Mouse (Mus musculus): ENCODE measurements at regions not wholly inside any gene's neighbourhood (a gene's known extent, or its start where the extent isn't known, plus 50 kb on each side); places are given as distances from the start of the nearest gene placed in this dataset.

DNA sequence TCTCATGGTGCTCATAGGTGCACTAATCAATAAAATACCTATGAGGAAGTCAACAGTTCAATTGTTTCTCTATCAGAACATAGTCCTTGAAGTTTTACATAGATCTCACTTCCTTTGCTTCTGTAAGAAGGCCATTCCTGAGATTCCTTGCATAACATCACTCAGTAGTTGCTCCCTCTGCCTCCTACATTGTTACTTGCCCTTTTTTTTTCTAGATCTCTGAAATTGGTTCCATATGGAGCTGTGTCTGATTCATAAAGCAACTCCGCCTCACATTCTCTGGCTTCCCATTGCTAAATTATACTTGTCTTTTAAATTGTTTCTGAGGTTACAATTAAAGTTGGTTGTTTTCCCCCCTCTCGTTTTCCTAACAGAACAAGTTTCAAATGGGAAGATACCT is 1000.7 kb downstream of the Ttll7 start:
- Histone ChIP-seq H3K36me3 (ENCODE audit: insufficient read depth, low read length) (no peaks in the 10 kb centered on the region), H3K4me1 (replicated peaks; ENCODE audit: insufficient read depth, low read length) (no peaks in the 10 kb centered on the region), H3K27ac (no peak overlapping the region), H3K4me2 (ENCODE audit: low read length) (no peak overlapping the region), H3K9me3 (replicated peaks; ENCODE audit: low read length) (no peaks in the 10 kb centered on the region), H3K9ac (ENCODE audit: low read depth, low read length) (no peak overlapping the region), H3K4me3 (replicated peaks; ENCODE audit: low read depth, low read length) (no peak overlapping the region), H3K27me3 (ENCODE audit: insufficient read depth, low read length) (no peaks in the 10 kb centered on the region)
- DNase-seq (ENCODE audit: low spot score) (peak; percentile 16), ATAC-seq (replicated peaks; ENCODE audit: low FRiP score, low read depth) (no peak)
- 88% methylated on average over 2 of the region's 2 CpGs for WGBS
- TF ChIP-seq CTCF (IDR thresholded peaks at IDR 0.05; ENCODE audit: low read depth): no peak

- no peak for TF ChIP-seq CTCF (IDR thresholded peaks at IDR 0.05; ENCODE audit: low read depth)
- DNase-seq (ENCODE audit: low spot score): no peak
- Histone ChIP-seq H3K27me3 (ENCODE audit: insufficient read depth, low read length) (no peaks in the 10 kb centered on the region), H3K27ac (no peak overlapping the region), H3K4me3 (replicated peaks; ENCODE audit: low read depth, low read length) (no peak overlapping the region), H3K9me3 (replicated peaks; ENCODE audit: low read length) (no peaks in the 10 kb centered on the region), H3K4me2 (ENCODE audit: low read length) (no peak overlapping the region), H3K36me3 (ENCODE audit: insufficient read depth, low read length) (no peaks in the 10 kb centered on the region), H3K4me1 (replicated peaks; ENCODE audit: insufficient read depth, low read length) (no peaks in the 10 kb centered on the region), H3K9ac (ENCODE audit: low read depth, low read length) (no peak overlapping the region)
- 73% methylated on average over 3 of the region's 3 CpGs for WGBS
- ATAC-seq (replicated peaks; ENCODE audit: low FRiP score, low read depth): no peak
These were observed 989.2 kb downstream of the Ttll7 start for GRCm38 (mm10) chr3:147841357-147841756.

DNA sequence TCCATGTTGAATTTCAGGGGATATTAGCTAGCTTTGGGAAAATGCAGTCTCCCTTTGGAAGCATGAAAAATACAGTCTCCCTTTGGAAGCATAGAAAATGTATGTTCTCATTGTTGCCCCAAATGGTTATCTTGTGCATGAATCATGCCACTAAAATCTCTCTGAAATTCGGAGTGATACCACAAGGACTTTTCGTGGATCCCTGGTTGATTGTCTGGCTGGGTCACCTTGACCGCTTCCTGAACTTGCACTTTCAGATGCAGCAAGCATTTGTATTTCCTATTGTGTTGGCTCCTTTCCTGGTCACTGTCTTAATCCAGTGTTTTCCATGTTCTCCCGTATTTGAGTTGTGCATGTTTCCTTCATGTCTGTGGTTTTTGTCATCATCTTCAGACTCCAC is 986.6 kb downstream of the Ttll7 start:
- no peak for DNase-seq (ENCODE audit: low spot score)
- TF ChIP-seq CTCF (IDR thresholded peaks at IDR 0.05; ENCODE audit: low read depth): no peak
- no peaks in the 10 kb centered on the region for H3K4me1 ChIP-seq (replicated peaks; ENCODE audit: insufficient read depth, low read length)
- H3K9me3 ChIP-seq (replicated peaks; ENCODE audit: low read length): no peaks in the 10 kb centered on the region
- whole genome bisulfite sequencing: 68% methylated on average over 4 of the region's 4 CpGs
- H3K36me3 ChIP-seq (ENCODE audit: insufficient read depth, low read length): no peaks in the 10 kb centered on the region
- no peaks in the 10 kb centered on the region for H3K27me3 ChIP-seq (ENCODE audit: insufficient read depth, low read length)
- ATAC-seq (replicated peaks; ENCODE audit: low FRiP score, low read depth): no peak
- H3K4me3 ChIP-seq (replicated peaks; ENCODE audit: low read depth, low read length): no peak overlapping the region
- no peak overlapping the region for H3K9ac ChIP-seq (ENCODE audit: low read depth, low read length)
- no peak overlapping the region for H3K27ac ChIP-seq
- H3K4me2 ChIP-seq (ENCODE audit: low read length): no peak overlapping the region

DNA sequence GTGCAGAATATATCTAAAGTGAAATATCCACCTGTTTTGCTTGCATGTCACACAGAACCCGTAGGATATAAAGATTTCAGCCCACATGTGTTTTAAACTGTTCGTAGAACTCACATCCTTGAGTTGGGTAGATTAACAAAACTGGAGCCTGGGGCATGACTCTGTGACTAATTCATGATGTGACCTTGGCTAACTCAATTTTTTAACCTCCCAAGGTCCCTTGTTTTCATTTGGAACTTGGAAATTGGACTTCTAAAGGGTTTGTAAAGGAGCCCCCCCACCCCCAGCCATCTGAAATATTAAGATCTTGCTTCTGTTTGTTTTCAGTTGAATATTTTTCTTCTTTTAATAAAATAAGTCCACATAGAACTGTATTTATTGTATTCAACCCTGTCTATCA is 983.5 kb downstream of the Ttll7 start:
- Histone ChIP-seq H3K4me2 (ENCODE audit: low read length) (no peak overlapping the region), H3K4me1 (replicated peaks; ENCODE audit: insufficient read depth, low read length) (no peaks in the 10 kb centered on the region), H3K36me3 (ENCODE audit: insufficient read depth, low read length) (no peaks in the 10 kb centered on the region), H3K27me3 (ENCODE audit: insufficient read depth, low read length) (no peaks in the 10 kb centered on the region), H3K4me3 (replicated peaks; ENCODE audit: low read depth, low read length) (no peak overlapping the region), H3K9me3 (replicated peaks; ENCODE audit: low read length) (no peaks in the 10 kb centered on the region), H3K27ac (no peak overlapping the region), H3K9ac (ENCODE audit: low read depth, low read length) (no peak overlapping the region)
- DNase-seq (ENCODE audit: low spot score) (no peak), ATAC-seq (replicated peaks; ENCODE audit: low FRiP score, low read depth) (no peak)
- 75% methylated on average over 2 of the region's 2 CpGs for WGBS
- TF ChIP-seq CTCF (IDR thresholded peaks at IDR 0.05; ENCODE audit: low read depth): no peak

- Histone ChIP-seq H3K36me3 (ENCODE audit: insufficient read depth, low read length) (no peaks in the 10 kb centered on the region), H3K4me1 (replicated peaks; ENCODE audit: insufficient read depth, low read length) (no peaks in the 10 kb centered on the region), H3K4me3 (replicated peaks; ENCODE audit: low read depth, low read length) (no peak overlapping the region), H3K9ac (ENCODE audit: low read depth, low read length) (no peak overlapping the region), H3K27ac (no peak overlapping the region), H3K9me3 (replicated peaks; ENCODE audit: low read length) (no peaks in the 10 kb centered on the region), H3K27me3 (ENCODE audit: insufficient read depth, low read length) (no peaks in the 10 kb centered on the region), H3K4me2 (ENCODE audit: low read length) (no peak overlapping the region)
- ATAC-seq (replicated peaks; ENCODE audit: low FRiP score, low read depth): no peak
- 71% methylated on average over 1 of the region's 1 CpGs for WGBS
- DNase-seq (ENCODE audit: low spot score): no peak
- no peak for TF ChIP-seq CTCF (IDR thresholded peaks at IDR 0.05; ENCODE audit: low read depth)
These were observed 973.2 kb downstream of the Ttll7 start for GRCm38 (mm10) chr3:147825337-147825736.

GRCm38 (mm10) chr3:147824451-147824850 is 972.3 kb downstream of the Ttll7 start:
- TF ChIP-seq CTCF (IDR thresholded peaks at IDR 0.05; ENCODE audit: low read depth): no peak
- peak; percentile 7 for DNase-seq (ENCODE audit: low spot score)
- H3K9me3 ChIP-seq (replicated peaks; ENCODE audit: low read length): no peaks in the 10 kb centered on the region

DNA sequence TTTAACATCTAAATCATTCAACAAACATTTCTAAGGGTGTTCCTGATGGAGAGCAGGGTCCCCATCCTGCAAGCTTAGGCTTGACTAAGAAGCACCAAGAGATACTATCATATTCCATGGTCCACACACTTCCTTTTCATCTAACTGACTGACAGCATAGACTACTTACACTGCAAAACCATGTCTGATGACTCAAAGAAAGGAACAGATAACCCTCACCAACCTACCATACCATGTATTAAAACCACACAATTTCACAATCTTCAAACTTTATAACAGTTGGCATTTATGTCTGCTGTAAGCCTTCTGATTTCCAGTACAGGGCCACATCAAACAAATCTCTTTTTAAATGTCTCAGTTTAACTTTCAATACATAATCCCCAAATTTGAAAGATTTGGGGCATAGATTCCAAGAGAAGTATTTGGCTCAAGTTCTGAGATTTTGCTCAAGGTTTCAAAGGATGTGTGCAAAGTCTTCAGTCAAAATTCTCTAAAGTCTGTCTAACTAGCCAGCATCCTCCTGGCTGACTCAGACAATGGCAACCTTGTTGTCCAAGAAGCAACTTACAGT is 962.0 kb downstream of the Ttll7 start:
- Histone ChIP-seq H3K4me3 (replicated peaks; ENCODE audit: low read depth, low read length) (no peak overlapping the region), H3K9ac (ENCODE audit: low read depth, low read length) (no peak overlapping the region), H3K27me3 (ENCODE audit: insufficient read depth, low read length) (no peaks in the 10 kb centered on the region), H3K36me3 (ENCODE audit: insufficient read depth, low read length) (no peaks in the 10 kb centered on the region), H3K4me2 (ENCODE audit: low read length) (no peak overlapping the region), H3K27ac (no peak overlapping the region), H3K4me1 (replicated peaks; ENCODE audit: insufficient read depth, low read length) (no peaks in the 10 kb centered on the region), H3K9me3 (replicated peaks; ENCODE audit: low read length) (no peaks in the 10 kb centered on the region)
- ATAC-seq (replicated peaks; ENCODE audit: low FRiP score, low read depth) (no peak), DNase-seq (ENCODE audit: low spot score) (no peak)
- TF ChIP-seq CTCF (IDR thresholded peaks at IDR 0.05; ENCODE audit: low read depth): no peak

More at GRCm38 (mm10) chr3:147824451-147824850, 972.3 kb downstream of the Ttll7 start:
- Histone ChIP-seq H3K27me3 (ENCODE audit: insufficient read depth, low read length) (no peaks in the 10 kb centered on the region), H3K4me3 (replicated peaks; ENCODE audit: low read depth, low read length) (no peak overlapping the region), H3K4me2 (ENCODE audit: low read length) (no peak overlapping the region), H3K4me1 (replicated peaks; ENCODE audit: insufficient read depth, low read length) (no peaks in the 10 kb centered on the region), H3K36me3 (ENCODE audit: insufficient read depth, low read length) (no peaks in the 10 kb centered on the region), H3K27ac (no peak overlapping the region), H3K9ac (ENCODE audit: low read depth, low read length) (no peak overlapping the region)
- no peak for ATAC-seq (replicated peaks; ENCODE audit: low FRiP score, low read depth)
